Mouse (Mus musculus): ENCODE measurements around the gene Zfp131. TPM values are rescaled to one million over a fixed set of nuclear protein-coding genes. Genes with fewer than 3 reads are reported as not detected.
A peak's percentile ranks its signal among the peaks of the same experiment; 100 is the strongest.

Zfp131 gene
- polyA plus RNA-seq, 1 experiment from 2014 or later: 45.1 TPM

GRCm38 (mm10) chr13:119791580-119792135 lies 969 bp upstream of the Zfp131 start:
- Histone ChIP-seq H3K27ac (peak overlapping the region; percentile 98), H3K4me1 (peaks cover 14% of the 10 kb centered on the region), H3K36me3 (peaks cover 23% of the 10 kb centered on the region), H3K4me3 (peak overlapping the region; percentile 86), H3K27me3 (ENCODE audit: low read depth, poor library complexity, severe bottlenecking) (no peaks in the 10 kb centered on the region), H3K9me3 (replicated peaks) (no peaks in the 10 kb centered on the region)
- DNase-seq (ENCODE audit: low spot score): peak; percentile 40
- 4% methylated on average over 18 of the region's 18 CpGs for WGBS

GRCm38 (mm10) chr13:119789851-119790717 lies 605 bp downstream of the Zfp131 start:
- whole genome bisulfite sequencing: 2% methylated on average over 47 of the region's 66 CpGs
- Histone ChIP-seq H3K36me3 (peaks cover 39% of the 10 kb centered on the region), H3K27me3 (ENCODE audit: low read depth, poor library complexity, severe bottlenecking) (no peaks in the 10 kb centered on the region), H3K4me1 (peaks cover 14% of the 10 kb centered on the region), H3K27ac (peak overlapping the region; percentile 98), H3K9me3 (replicated peaks) (no peaks in the 10 kb centered on the region), H3K4me3 (peak overlapping the region; percentile 86)
- DNase-seq (ENCODE audit: low spot score): peak; percentile 51

GRCm38 (mm10) chr13:119783581-119783980 lies 7.1 kb downstream of the Zfp131 start:
- Histone ChIP-seq H3K27ac (no peak overlapping the region), H3K9me3 (replicated peaks) (no peaks in the 10 kb centered on the region), H3K4me3 (no peak overlapping the region), H3K36me3 (peaks cover 96% of the 10 kb centered on the region), H3K4me1 (no peaks in the 10 kb centered on the region), H3K27me3 (ENCODE audit: low read depth, poor library complexity, severe bottlenecking) (no peaks in the 10 kb centered on the region)
- no peak for DNase-seq (ENCODE audit: low spot score)
- WGBS: 89% methylated on average over 4 of the region's 4 CpGs

GRCm38 (mm10) chr13:119768541-119768940 lies 22.1 kb downstream of the Zfp131 start:
- Histone ChIP-seq H3K27me3 (ENCODE audit: low read depth, poor library complexity, severe bottlenecking) (no peaks in the 10 kb centered on the region), H3K27ac (no peak overlapping the region), H3K4me1 (no peaks in the 10 kb centered on the region), H3K36me3 (peaks cover 97% of the 10 kb centered on the region), H3K4me3 (no peak overlapping the region), H3K9me3 (replicated peaks) (no peaks in the 10 kb centered on the region)
- no peak for DNase-seq (ENCODE audit: low spot score)
- WGBS: 93% methylated on average over 6 of the region's 6 CpGs

GRCm38 (mm10) chr13:119766480-119766879 lies 24.2 kb downstream of the Zfp131 start:
- H3K36me3 ChIP-seq: peaks cover 83% of the 10 kb centered on the region
- WGBS: 95% methylated on average over 7 of the region's 7 CpGs
- H3K9me3 ChIP-seq (replicated peaks): no peaks in the 10 kb centered on the region
- DNase-seq (ENCODE audit: low spot score): no peak
- no peak overlapping the region for H3K27ac ChIP-seq
- H3K4me3 ChIP-seq: no peak overlapping the region
- no peaks in the 10 kb centered on the region for H3K4me1 ChIP-seq
- H3K27me3 ChIP-seq (ENCODE audit: low read depth, poor library complexity, severe bottlenecking): no peaks in the 10 kb centered on the region

- H3K9me3 ChIP-seq (replicated peaks): no peaks in the 10 kb centered on the region
- no peak overlapping the region for H3K4me3 ChIP-seq
- H3K4me1 ChIP-seq: peaks cover 30% of the 10 kb centered on the region
- H3K36me3 ChIP-seq: peaks cover 9% of the 10 kb centered on the region
- no peaks in the 10 kb centered on the region for H3K27me3 ChIP-seq (ENCODE audit: low read depth, poor library complexity, severe bottlenecking)
- WGBS: 33% methylated on average over 5 of the region's 5 CpGs
- H3K27ac ChIP-seq: no peak overlapping the region
- DNase-seq (ENCODE audit: low spot score): peak; percentile 43
These were observed 33.9 kb downstream of the Zfp131 start for GRCm38 (mm10) chr13:119756831-119757230.

- WGBS: 2% methylated on average over 43 of the region's 43 CpGs
- peak; percentile 85 for DNase-seq (ENCODE audit: low spot score)
- peak within 1 kb of the TSS; percentile 66 for H3K4me3 ChIP-seq
- peaks cover 30% of the 10 kb centered on the region for H3K4me1 ChIP-seq
- H3K27me3 ChIP-seq (ENCODE audit: low read depth, poor library complexity, severe bottlenecking): no peaks in the 10 kb centered on the region
- peaks cover 2% of the 10 kb centered on the region for H3K36me3 ChIP-seq
- peak within 1 kb of the TSS; percentile 83 for H3K27ac ChIP-seq
- H3K9me3 ChIP-seq (replicated peaks): no peaks in the 10 kb centered on the region
These were observed 34.8 kb downstream of the Zfp131 start, which contains the start of gene Nim1k for GRCm38 (mm10) chr13:119755681-119756471. Gene Nim1k (minus strand): TSS chr13:119755882.

- Histone ChIP-seq H3K9me3 (replicated peaks) (no peaks in the 10 kb centered on the region), H3K4me1 (peaks cover 30% of the 10 kb centered on the region), H3K27me3 (ENCODE audit: low read depth, poor library complexity, severe bottlenecking) (no peaks in the 10 kb centered on the region), H3K4me3 (peak overlapping the region; percentile 66), H3K36me3 (no peaks in the 10 kb centered on the region), H3K27ac (peak overlapping the region; percentile 83)
- peak; percentile 62 for DNase-seq (ENCODE audit: low spot score)
- WGBS: under 1% methylated on average over 16 of the region's 16 CpGs
These were observed 35.5 kb downstream of the Zfp131 start for GRCm38 (mm10) chr13:119755141-119755547.

- no peak for DNase-seq (ENCODE audit: low spot score)
- H3K4me3 ChIP-seq: peak overlapping the region; percentile 66
- H3K27ac ChIP-seq: no peak overlapping the region
- peaks cover 30% of the 10 kb centered on the region for H3K4me1 ChIP-seq
- WGBS: 37% methylated on average over 3 of the region's 3 CpGs
- H3K27me3 ChIP-seq (ENCODE audit: low read depth, poor library complexity, severe bottlenecking): no peaks in the 10 kb centered on the region
- H3K36me3 ChIP-seq: no peaks in the 10 kb centered on the region
- H3K9me3 ChIP-seq (replicated peaks): no peaks in the 10 kb centered on the region
These were observed 36.1 kb downstream of the Zfp131 start for GRCm38 (mm10) chr13:119754635-119755020.

- Histone ChIP-seq H3K4me3 (peak overlapping the region; percentile 66; the same call in 1 of the 2 replicates), H3K27me3 (ENCODE audit: low read depth, poor library complexity, severe bottlenecking) (no peaks in the 10 kb centered on the region), H3K36me3 (no peaks in the 10 kb centered on the region), H3K27ac (no peak overlapping the region), H3K9me3 (replicated peaks) (no peaks in the 10 kb centered on the region), H3K4me1 (peaks cover 30% of the 10 kb centered on the region)
- 60% methylated on average over 9 of the region's 9 CpGs for WGBS
- no peak for DNase-seq (ENCODE audit: low spot score)
These were observed 36.6 kb downstream of the Zfp131 start for GRCm38 (mm10) chr13:119753859-119754634.

- 90% methylated on average over 4 of the region's 4 CpGs for WGBS
These were observed 43.8 kb downstream of the Zfp131 start for GRCm38 (mm10) chr13:119746930-119747329.

GRCm38 (mm10) chr13:119743470-119743869 lies 47.2 kb downstream of the Zfp131 start:
- Histone ChIP-seq H3K27ac (no peak overlapping the region), H3K27me3 (ENCODE audit: low read depth, poor library complexity, severe bottlenecking) (no peaks in the 10 kb centered on the region), H3K9me3 (replicated peaks) (no peaks in the 10 kb centered on the region), H3K36me3 (no peaks in the 10 kb centered on the region), H3K4me1 (peaks cover 14% of the 10 kb centered on the region), H3K4me3 (no peak overlapping the region)
- WGBS: 81% methylated on average over 3 of the region's 3 CpGs
- no peak for DNase-seq (ENCODE audit: low spot score)

More at GRCm38 (mm10) chr13:119746930-119747329, 43.8 kb downstream of the Zfp131 start:
- H3K9me3 ChIP-seq (replicated peaks): no peaks in the 10 kb centered on the region
- H3K27ac ChIP-seq: no peak overlapping the region
- no peak overlapping the region for H3K4me3 ChIP-seq
- peaks cover 2% of the 10 kb centered on the region for H3K4me1 ChIP-seq
- DNase-seq (ENCODE audit: low spot score): no peak
- H3K27me3 ChIP-seq (ENCODE audit: low read depth, poor library complexity, severe bottlenecking): no peaks in the 10 kb centered on the region
- H3K36me3 ChIP-seq: no peaks in the 10 kb centered on the region

Data from limb, embryonic 10.5 days (tissue).